Mouse (Mus musculus): ENCODE data around the gene Ankrd23.

- TF ChIP-seq POLR2A (IDR thresholded peaks at IDR 0.05; ENCODE audit: low read depth, low read length) = no peak
- TF ChIP-seq CTCF (IDR thresholded peaks at IDR 0.05; ENCODE audit: extremely low read depth, insufficient read length, insufficient replicate concordance, low read depth, low read length) = no peak
Measured at GRCm38 (mm10) chr1:36519626-36520025, 17.1 kb downstream of the Ankrd23 start.
